Mouse (Mus musculus) urinary bladder, postnatal 36 days (tissue): Measurements from ENCODE around the gene Sag.

Experiments
- DNase-seq, 2 experiments: peaks; one replicate each; pipeline ENCODE4 v3.0.0; 2022; ENCODE audit warnings: low spot score in 2 of 2, mixed read lengths in 1 of 2

Gene Sag

DNA sequence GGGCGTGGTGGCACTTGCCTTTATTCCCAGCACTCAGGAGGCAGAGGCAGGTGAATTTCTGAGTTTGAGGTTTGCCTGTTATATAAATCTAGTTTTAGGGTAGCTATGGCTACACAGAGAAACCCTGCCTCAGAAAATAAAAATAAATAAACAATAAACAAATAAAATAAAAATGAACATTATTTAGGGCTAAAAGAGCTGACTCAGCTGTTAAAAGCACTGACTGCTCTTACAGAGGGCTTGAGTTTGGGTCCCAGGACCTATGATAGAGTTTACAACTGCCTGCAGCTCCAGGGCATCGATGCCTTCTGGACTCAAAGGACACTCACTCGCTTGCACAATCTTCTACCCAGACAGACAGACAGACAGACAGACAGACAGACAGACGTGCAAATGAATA, 89.9 kb downstream of the Sag start:
- no peak for DNase-seq
